Mouse (Mus musculus) induced T-regulatory cell, adult 2 months (primary cell): ENCODE measurements around the gene Sbk2.

Experiments used
- DNase-seq: peaks from one replicate; pipeline ENCODE4 v3.0.0-alpha.2; 2012; ENCODE audit warnings: low read depth

Sbk2 gene

DNA sequence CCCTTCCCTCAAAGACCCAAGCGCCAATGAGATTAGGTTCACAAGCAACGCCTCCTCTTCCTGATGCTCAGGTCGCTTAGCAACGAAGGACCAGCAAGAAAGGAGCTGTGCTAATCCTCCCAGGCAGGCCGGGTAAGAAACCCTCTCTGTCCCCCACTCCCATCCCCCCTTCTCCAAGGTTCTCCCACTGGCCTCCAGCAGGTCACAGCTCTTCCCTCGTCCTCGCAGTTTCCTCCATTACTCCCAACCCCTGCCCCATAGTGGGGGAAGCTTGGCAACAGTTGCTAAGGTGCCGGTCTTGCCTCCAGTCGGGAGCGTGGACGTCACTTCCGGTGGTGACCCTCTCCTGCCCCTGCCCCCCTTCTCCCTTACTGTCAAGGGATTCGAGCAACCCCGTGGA lies 41.7 kb downstream of the Sbk2 start:
- DNase-seq, result peak; percentile 73

DNA sequence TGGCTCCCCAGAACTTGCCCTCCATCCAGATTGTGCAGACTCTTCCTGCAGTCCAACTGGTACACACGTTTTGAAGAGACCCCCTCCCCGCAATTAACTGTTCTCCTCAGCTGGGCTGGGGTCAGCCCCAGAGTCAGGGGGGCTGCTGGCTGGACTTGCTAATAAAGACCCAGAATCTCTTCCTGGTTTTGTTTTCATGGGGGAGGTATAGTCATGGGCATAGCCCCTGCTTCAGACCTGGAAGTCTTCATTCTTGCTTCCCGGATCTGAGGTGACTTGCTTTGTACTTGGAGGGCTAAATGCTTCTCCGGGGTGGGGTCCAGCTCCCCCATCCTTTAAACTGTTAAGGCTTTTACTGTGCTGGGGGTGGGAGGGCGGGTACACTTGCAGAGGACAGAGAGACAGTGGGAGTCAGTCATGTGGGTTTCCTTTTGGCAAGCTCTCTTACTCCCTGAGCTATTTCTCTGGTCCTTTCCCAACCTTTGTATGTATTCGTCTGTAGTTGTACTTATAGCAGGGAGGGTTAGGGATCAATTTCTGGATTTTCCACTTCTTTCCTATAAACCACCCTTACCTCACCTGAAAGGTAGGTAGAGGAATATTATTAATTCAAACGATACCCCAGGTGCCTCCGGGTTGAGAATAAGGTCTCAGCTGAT lies 42.3 kb downstream of the Sbk2 start, which contains the start of gene Nat14:
Gene Nat14, plus strand, starts transcription at position 205 of the 659 bp plus-strand sequence.
- no peak for DNase-seq

- DNase-seq, result no peak
Measured at GRCm38 (mm10) chr7:4920976-4921823, 43.0 kb downstream of the Sbk2 start.

- no peak for DNase-seq
Measured at GRCm38 (mm10) chr7:4920496-4920895, 43.7 kb downstream of the Sbk2 start.

DNA sequence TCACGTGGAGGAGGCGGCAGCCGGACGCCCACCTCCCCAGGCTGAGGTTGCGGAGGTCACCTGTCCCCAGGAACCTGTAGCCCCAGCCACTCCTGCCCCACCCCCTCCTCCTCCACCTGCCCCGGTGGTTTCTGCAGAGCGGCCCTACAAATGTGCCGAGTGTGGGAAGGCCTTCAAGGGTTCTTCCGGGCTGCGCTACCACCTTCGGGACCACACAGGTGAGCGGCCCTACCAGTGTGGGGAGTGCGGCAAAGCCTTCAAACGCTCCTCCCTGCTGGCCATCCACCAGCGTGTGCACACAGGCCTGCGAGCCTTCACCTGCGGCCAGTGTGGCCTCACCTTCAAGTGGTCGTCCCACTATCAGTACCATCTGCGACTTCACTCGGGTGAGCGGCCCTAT lies 44.2 kb downstream of the Sbk2 start:
- no peak for DNase-seq

DNA sequence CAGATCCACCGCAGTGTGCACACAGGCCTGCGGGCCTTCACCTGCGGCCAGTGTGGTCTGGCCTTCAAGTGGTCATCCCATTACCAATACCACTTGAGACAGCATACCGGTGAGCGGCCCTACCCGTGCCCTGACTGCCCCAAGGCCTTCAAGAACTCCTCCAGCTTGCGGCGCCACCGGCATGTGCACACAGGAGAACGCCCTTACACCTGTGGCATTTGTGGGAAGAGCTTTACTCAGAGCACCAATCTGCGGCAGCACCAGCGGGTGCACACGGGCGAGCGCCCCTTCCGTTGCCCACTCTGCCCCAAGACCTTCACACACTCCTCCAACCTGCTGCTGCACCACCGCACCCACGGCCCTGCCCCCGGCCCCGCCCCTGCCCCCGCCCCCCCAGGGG lies 45.1 kb downstream of the Sbk2 start:
- DNase-seq, result no peak

GRCm38 (mm10) chr7:4918681-4919080 lies 45.5 kb downstream of the Sbk2 start:
- no peak for DNase-seq

DNA sequence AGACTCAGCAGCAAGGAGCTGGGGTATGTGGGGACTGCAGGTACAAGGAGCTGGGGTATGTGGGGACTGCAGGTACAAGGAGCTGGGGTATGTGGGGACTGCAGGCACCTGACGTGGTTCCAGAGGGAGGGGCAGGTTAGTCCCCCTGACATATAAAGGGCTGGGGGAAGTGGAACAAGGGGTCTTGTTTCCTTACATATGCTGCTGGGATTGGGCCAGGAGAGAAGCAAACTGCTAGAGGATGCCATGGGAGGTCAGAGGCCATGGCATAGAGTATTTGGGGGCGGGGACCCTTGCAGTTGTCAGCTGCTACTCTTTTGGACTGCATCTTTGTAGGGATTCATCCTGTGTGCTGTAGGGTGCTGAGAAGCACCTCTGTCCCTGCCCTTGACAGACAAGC lies 46.7 kb downstream of the Sbk2 start:
- no peak for DNase-seq

DNA sequence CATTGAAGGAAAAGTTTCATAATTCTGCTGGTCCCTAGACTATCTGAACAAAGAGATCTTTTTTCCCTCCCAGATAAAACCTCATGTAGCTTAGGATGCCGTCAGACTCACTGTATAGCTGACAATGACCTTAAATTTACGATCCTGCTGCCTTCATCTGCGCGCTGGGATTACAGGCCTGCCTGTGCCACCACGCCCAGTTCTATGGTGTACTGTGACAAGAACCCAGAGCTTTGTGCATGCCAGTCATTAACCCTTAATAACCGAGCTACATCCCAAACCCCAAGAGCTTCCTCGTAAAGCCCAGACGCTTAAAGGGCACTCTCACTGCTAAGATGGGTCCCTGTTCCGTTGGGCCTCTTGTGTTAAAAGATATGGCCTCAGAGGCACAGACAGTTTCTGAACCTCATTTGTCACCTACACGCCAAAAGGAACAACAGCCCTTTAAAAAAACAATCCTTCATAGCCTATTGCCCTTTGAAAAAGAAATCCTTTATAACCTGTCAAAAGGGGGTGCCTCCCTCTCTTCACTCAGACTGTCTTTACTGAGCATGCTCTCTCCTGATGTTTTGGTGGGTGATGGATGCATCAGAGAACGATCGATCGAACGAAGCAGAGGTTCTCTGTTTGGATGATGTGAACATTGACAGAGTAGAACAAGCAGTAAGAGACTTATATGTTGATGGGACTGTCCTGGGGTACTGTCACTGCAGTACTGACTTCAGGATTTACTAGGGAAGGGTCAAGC lies 48.4 kb downstream of the Sbk2 start:
- no peak for DNase-seq

GRCm38 (mm10) chr7:4915007-4915665 lies 49.1 kb downstream of the Sbk2 start, which contains the start of gene Zfp628:
Gene Zfp628, plus strand, starts transcription at chr7:4915217.
- peak; percentile 98 for DNase-seq

GRCm38 (mm10) chr7:4912248-4912647 lies 52.0 kb downstream of the Sbk2 start:
- peak; percentile 34 for DNase-seq

GRCm38 (mm10) chr7:4911561-4911960 lies 52.6 kb downstream of the Sbk2 start:
- peak; percentile 58 for DNase-seq

- DNase-seq, result no peak
Measured at GRCm38 (mm10) chr7:4906466-4906950, 57.7 kb downstream of the Sbk2 start, which contains the start of gene Gm36210. Gene Gm36210, minus strand, starts transcription at chr7:4906516.

DNA sequence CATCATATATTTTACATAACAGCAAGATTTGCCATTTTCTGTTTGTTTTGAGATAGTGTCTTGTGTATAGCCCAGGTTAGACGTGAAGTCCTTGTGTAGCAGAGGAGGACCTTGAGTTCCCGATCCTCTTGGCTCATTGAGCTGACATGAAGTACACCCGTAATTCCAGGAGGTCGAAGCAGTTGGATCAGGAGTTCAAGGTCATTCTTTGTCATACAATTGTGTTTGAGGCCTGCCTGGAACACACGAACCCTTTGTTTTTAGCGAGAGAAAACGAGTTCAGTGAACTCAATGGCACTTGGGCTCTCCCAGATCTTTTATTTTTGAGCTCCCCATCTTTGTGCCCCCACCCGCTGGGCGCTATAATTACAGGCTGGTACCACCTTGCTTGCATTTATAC lies 61.8 kb downstream of the Sbk2 start:
- DNase-seq, result no peak

DNA sequence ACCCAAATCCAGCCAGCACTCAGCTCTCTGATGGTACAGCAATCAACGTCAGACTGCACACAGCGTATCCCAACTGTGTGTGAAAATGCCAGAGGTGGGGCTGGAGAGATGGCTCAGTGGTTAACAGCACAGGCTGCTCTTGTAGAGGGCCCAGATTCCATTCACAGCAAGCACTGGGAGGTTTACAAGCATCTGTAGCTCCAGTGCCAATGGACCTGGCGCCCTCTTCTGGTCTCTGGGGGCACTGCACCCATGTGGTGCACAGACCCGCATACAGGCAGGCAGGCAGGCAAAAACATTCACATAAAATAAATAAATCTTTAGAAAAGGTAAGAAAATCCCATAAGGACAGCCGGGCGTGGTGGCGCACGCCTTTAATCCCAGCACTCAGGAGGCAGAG lies 63.0 kb downstream of the Sbk2 start:
- peak; percentile 68 for DNase-seq

DNA sequence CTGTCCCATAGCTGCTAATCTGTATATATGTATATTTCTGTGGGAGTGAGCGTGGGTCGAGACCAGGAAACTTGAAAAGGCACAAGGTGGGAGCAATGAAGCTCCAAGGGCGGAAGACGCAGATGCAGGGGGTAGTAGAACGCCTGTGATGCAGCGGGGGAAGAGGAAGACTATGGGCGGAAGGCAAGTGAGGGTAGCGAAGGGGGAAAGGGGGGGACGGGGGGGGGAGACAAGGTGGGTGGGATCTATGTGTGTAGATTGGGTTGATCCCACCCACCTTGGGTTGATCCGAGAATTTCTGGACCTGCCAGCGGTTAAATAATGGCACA lies 63.7 kb downstream of the Sbk2 start:
- no peak for DNase-seq

GRCm38 (mm10) chr7:4899649-4900522 lies 64.3 kb downstream of the Sbk2 start:
- no peak for DNase-seq

GRCm38 (mm10) chr7:4898851-4899648 lies 65.2 kb downstream of the Sbk2 start:
- DNase-seq, result no peak

GRCm38 (mm10) chr7:4895186-4895585 lies 69.0 kb downstream of the Sbk2 start:
- no peak for DNase-seq
